Mouse (Mus musculus) left cerebral cortex, adult 9 months (tissue): ENCODE data around the gene Vps13d.
A peak's percentile ranks its signal among the peaks of the same experiment; 100 is the strongest.

Experiments
- DNase-seq, 2 experiments: peaks; one replicate each; pipeline ENCODE4 v3.0.0; 2022; ENCODE audit warnings: low spot score in 2 of 2

The Vps13d gene

DNA sequence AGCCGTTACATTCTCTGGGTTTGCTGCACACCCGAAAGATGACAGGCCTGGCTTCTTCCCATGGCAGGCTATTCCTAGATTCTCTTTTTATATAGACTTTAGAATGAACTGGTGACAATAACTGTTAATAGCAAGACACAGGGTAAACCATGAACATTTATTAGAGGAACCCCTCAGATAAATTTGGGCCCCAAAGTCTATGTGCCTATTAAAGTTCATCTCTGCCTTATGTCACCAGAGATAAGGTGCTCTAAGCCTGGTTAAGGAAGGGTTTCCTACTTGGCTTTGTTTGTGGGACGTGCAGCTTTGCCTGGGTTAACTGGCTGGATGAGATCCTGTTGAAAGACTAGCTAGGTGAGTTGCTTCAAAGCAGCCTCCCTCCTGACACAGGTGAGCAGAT is 159.4 kb downstream of the Vps13d start:
- DNase-seq = no peak

DNA sequence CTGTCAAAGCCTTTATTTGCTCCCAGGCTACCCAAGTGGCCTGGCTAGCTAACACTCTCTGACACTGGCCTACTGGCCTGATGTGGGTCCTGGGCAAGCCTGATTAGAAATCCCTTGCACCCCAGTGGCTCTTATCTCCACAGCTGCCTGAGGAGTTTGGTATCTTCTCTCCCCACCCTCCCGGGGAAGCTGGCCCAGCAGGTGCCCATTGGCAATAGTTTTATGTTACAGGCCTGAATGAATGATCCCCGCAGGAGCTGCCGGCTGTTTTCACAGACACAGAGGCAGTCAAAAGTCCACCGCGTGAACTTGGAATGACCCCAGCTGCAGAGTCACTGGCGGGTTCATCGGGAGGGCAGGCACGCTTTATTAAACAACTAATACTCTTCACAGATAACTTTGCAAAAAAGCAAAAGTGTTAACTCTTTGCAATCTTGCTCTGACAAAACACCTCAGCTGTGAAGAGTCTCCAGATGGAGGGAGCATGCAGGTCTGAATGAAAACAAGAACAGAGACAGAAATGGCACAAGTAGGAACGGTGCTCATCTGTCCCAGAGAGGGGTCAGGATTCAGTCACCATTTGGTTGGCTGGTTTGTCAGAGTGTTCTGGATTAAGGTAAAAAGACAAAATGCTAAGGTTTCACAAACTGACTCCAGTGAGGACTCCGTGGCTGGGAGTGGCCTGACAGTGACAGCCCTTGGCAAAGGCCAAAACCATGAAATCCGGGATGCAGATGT is 160.1 kb downstream of the Vps13d start:
- DNase-seq = no peak

DNA sequence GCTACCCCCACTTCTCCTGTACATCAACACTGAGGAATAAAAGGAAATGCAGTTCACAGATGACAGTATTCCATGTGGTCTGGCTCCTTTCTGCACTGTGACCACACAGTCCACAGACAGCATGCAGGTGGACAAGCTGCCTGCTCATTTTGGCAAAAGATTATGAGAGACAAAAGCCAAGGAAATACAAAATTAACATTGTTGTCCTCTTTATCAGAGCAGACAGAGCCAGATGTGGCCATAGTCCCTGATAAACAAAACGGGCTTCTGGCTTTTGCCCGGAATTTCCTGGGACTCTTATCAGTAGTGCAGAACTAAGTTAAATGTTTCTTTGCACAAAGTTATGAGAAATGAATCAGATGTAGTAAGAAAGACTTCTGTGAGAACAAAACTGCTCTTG is 161.4 kb downstream of the Vps13d start:
- DNase-seq = no peak

DNA sequence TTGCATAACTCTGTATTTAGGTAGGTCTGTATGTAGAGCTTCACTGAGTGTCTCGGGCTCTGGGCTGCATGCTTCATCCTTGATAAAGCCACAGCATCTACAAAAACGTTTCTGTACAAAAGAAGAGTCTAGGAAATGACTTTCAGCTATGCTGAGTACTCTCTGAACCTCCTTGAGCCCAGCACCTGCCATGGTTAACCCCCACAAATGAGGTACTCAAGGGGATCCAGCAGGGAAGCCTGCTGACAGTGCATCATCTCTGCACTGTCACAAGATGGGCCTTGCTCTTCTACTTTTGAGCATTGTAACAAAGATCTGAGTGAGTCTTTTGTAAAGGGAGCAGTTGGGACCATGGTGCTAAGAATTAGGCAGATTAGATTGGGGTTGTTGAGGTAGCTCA is 162.2 kb downstream of the Vps13d start:
- no peak for DNase-seq

DNA sequence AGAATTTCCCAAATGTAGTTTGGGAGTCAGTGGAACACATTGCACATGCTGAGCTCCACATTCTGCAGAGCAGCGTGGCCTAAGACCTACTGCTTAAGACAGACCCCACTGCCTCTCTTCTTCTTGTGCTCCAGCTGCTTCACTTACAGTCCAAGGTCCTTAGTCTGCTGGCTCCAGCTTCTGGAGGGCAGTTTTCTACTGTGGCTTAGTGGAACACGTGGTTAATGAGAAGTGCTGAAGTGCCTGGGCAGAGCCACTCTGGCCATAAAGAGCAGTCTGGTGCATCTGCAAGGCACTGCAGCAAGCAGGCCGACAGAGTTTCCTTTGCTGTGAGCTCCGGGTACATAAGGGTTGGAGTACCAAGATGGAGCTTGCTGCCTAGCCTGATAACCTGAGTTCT is 163.3 kb downstream of the Vps13d start:
- no peak for DNase-seq

DNA sequence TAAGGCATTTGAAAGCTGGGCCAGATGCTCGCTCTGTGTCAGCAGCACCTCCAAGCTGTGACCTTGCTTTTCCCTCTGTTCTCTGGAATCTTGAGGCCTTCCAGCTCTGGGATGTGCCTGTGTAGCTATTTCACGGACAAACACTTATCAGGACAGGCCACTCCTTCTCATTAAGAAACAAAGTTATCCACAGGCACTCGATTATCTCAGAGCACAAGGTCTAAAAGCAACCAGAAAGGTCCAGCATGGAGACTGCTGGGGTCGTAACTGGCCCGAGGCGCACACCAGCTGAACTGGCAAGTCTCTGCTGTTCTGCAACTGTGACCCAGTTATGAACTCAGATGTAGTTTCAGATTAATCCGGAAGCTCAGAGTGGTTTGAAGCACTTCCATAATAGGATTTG is 168.4 kb downstream of the Vps13d start:
- DNase-seq = no peak

DNA sequence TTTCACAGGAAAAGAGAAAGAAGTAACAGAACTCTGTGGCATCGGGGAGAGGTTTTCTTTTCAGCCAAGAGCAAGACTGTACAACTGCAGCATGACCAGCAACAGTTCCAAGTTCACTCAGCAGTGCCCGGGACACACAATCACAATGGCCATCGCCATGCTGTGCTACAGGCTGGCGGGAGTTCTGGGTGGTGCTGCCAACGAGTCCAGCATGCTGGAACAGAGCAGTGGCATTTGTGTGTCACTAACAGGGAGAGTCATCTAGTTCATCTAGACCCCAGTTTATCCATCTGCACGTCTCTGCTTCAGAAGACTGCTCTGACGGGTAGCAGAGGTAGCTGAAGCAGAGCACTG is 169.4 kb downstream of the Vps13d start:
- DNase-seq = no peak

DNA sequence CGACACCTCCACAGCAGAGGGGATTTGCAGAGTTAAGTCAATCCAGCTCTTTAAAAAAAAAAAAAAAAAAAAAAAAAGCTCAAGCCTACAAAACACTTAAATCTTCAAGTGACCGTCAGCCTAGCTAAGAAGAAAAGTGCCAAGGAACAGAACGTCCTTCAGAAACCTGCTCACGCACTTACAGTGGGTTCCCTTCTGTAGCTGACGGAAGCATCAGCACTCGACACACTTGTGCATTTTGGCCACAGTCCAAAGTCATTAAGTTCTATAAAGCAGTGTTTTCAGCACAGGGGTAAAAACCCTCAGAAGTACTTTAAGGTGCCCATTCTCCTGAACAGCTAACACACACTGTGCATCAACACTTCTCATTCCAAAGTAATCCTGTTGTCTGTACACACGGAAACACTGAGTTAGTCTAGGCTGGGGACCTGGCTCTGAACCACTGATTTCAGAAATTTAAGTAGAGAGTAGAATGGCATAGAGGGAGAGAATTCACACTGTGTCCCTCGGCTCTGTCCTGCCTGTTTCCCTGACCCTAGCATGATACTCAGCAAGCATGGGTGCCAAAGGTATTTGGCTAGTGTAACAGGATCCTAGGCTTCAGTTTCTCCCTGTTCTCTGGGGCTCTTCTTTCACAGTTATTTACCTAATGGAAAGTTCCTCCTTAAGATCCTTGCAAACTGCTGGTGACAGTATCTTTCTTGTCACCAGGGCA is 170.0 kb downstream of the Vps13d start:
- DNase-seq = no peak

DNA sequence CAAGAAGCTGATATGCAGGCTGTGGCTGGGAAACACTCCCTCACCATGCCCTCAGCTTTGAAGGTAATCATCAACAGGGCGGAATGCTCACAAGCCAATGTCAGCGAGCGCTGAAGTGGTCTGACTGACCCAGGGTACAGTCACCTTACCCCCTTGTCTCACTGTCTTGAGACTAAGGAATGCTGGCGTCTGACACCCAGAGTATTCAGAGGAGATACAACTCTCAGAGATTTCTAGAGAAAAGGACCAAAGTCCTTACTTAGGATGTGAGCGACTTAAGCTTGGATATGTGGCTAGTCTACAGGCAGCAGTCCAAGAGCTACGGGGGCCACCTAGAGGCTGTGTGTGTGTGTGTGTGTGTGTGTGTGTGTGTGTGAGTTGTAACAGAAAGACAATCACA is 170.9 kb downstream of the Vps13d start:
- DNase-seq = no peak

DNA sequence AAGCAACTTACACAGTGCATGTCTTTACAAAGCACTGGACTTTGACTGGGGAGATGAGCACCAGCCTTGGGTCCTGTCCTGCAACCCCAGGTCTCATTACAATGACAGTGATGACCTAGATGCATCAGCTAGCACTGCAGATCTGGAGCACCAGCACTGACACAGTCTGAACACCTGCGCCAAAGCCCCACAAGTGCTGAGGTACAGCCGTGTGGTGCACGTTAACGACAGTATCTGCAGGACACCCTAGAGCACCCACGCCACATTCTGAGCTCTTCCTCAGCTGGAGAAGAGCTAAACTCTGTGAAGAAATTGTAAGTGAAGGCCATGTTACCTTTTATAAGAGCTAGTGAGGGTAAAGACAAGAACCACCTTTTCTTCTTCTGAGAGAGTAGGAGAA is 172.0 kb downstream of the Vps13d start:
- DNase-seq = no peak

DNA sequence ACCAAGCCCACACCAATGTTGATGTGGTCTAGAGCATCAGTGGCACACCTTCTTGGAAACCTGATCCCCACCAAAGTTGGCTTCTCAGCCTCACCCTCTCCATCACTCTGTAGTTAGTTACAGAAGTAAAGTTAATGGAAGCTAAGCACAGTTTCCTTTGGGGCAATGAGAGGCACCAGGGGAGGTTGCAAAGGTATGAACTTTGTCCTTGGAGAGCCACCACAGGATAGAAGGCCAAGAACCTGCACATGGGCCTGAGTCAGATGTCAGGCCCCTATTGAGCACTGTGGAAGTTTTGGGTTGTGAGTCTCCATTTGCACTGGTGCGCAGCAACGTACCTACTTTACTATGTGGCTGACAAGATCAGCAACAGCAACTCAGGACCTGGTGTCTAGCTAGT is 172.6 kb downstream of the Vps13d start:
- no peak for DNase-seq

DNA sequence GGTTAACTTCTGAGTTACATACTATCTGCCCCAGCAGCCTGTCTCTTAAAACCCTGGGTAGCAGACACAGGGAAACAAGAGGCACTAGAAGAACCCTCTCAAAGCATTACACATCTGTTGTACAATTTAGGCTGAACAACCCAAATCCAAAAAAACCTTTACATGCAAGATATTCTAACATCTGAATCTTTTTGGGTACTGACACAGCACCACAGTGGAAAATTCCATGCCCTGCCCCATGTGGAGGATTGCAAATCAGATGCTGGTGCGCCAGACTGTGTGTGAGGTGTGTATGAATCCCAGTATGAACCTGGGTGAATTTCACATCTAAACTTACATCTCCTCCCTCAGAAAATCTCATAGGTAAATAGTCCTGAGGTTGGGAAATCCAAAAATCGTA is 174.4 kb downstream of the Vps13d start:
- no peak for DNase-seq

DNA sequence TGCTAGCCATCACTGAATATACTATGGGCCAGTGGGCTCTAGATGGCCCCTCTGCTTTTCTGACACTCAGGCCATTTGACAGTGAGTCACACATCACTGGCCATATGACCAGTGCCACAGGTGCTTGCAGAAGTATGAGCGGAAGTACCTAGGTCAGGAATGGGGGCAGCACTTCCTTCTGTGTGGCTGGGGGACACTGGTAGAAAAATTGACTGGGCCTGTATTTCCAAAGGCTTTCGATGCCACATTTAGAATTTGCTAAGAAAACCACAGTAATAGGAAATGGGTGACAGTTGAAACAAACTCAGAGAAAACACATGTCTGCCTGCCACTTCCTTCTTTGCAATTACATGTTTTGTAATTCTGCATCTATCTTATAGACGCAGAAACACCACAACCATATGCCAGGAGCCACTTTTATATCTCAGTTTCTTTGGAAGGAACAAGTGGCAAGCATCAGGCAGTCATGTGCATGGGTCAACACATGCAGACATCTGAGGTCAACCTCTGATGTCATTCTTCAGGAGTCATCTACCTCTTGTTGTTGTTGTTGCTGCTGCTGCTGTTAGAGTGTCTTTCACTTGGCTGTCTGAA is 175.6 kb downstream of the Vps13d start:
- DNase-seq = no peak

DNA sequence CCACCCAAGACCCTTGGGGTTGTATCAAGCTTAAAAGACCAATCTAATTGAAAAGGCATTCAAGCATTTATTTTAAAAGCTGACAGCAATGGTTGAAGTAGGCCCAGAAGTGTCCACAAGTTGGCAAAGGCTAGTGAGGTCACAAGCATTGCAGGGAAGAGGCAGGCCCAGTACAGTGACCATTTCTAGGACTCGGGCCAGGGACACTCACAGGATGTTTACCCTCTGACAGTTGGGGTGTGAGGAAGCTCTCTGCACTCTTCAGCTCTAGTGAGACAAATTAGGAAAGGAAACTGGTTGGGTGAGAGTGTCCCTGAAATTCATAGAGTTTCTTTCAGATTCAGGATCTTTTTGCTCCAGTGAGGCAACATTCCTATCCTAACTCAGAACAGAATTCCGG is 177.1 kb downstream of the Vps13d start:
- DNase-seq = peak in 1 of 2 experiments; percentile 37

DNA sequence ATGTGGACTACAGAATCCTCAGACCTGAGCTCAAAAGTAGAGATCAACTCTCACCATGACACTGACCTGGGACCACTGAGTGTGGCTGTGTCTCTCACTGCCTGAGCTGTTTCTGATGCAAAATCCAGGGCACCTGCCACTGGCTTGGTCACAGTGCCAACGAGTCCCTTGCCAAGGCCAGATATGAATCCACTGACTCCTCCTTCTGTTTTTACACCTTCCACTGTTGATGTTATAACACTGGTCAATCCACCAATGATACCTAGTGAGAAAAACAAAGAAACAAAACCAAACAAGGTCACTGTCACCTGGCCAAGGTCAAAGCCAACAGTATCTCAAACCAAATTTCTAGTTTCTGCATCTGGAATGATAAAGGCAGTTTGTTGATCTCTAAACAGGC is 178.1 kb downstream of the Vps13d start:
- DNase-seq = no peak

DNA sequence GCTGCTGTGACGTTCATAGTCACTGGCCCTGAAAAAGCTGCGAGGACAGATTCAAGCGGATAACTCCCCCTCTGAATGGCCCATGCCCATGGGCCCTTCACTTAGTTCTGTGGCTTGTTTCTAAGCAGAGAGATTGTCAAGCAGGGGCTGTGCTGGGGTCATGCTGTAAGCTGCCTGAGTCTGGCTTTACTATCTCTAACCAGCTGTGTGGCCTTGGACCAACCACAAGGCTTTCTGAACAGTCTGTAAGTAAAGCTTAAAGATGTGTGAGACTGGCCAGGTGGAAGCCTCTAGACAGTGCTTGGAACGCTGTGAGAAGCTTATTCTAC is 180.2 kb downstream of the Vps13d start:
- no peak for DNase-seq

DNA sequence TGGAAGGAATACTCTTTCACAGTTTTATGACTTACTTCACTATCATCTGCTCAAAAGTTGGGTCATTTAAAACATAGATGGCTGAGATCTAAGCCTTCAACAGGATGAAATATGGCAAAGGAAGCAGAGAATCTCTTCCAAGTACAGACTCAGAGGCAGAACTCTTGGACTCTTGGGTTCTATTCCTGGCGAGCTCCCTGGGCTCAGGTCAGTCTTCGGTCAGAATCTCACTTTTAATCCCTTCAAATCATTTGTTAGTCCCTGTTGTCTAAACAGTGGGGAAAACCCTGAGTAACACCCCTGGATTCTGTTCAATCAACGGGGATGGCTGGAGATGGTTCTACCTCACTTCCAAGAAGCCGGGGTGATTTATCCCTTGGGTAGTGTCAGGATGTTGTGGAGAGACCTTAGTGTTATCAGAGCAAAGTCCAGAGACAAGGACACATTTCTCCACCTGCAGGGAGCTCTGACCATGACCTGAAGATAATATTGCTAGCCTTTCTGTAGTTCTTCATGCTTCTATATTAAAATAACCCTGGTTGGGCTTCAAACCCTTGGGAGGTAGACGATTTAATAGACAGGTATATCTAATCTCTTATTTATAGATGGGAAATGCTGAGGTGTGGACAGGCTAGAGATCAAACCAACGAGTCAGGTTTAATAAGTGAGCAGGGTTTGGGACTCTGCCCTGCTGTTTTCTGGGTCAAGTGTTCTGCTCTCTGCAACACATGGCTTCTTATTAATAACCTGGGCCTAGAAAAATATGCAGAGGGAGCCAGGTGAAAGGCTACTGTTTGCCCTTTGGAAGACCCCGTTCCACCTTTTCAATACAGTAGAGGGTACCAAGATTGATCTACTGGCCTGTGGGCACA is 180.8 kb downstream of the Vps13d start:
- no peak for DNase-seq

DNA sequence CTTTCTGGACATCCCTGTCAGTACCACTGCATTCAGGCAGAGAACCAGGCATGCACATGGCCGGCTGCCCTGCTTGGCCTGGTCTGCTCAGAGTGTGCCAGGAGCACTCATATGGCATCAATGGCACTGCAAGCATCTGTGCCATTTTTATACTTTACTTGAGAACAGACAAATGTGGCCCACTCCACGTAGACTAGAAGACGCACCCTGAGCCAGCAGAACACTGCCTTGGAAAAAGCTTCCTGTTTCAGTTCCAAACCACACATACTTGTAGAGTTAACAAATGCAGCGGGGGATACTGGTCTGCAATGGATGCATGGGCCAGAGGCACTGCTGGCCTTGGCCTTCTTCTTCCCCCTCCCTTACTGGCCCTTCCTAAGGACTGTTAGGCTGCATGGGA is 181.6 kb downstream of the Vps13d start:
- DNase-seq = no peak

DNA sequence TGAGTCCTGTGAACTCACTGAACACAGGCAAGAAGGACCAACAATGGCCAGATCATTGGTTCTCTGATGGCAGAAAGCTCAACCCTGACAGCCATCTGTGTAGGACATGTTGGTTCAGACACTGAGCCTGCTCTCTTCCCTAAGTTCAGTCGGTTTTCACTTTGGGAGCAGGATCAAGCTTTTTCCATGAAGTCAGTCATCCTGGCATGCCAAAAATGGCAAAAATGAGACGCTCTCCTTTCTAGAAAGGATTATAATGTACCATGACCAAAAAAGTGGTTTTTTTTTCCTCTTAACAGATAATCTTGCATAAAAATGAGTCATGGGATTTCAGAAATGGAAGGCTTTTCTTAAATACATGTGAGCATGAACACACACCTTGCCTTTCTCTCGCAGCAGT is 183.6 kb downstream of the Vps13d start:
- no peak for DNase-seq

DNA sequence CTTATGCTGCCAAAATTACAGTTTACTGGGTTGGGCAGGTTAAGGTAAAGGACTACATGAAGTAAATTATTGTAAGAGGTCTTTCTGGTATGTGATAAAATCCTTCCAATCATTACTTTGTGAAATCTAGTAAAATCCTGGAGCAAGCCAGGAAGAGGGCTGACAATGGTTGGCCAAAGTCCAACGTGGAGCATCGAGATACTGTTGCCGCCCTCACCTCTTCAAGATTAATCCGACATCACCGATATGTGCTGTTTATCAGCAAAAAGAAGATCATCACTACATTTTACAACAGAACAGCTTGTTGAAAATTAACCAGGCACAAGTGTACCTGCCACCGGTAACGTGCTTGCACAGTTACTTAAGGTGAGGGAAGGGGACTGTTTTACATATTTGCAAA is 184.9 kb downstream of the Vps13d start:
- no peak for DNase-seq

DNA sequence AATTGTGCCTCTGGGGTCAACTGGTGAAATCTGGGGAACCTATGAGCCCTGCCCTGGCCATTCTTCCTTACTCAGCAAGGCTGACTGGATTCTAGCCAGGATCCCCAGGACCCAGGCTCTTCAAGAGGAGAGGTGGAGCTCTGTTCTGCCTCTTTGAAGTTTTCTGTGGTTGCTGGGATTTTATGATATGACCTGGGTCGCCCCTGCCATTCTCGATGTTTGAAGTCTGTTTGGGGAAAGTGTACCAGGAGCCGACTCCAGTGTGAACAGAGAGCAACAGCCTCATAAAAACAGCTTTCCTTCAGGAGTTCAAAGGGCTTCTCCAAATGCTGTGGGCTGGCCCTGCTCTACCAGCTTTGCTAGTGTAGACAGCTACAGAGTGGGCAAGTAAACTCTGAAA is 185.4 kb downstream of the Vps13d start:
- DNase-seq = no peak

DNA sequence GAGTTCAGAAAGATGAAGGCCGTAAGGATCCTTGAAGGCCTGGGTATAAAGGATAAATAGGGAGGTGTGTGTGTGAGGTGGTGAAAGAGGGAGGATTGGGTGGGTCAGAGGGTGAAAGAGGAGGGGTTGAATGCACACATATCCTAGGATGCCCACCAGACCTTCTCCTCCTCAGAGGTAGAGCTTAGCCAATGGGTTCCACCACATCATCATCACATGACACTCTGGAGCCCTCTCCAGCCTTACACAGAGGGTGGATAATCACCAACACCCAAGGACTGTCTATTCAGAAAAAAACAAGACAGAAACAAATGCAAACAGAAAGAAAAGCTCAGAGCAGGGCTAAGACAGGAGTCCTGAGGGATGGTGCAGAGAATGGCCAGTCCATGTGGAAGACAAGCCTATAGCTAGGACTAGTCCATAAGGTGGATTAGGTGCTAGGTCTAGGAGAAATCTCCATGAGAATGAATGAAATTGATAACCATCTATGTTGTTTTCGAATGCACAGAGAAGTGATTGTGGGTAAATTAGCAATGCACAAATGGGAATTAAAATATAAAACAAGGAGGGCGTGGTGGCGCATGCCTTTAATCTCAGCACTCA is 188.8 kb downstream of the Vps13d start:
- no peak for DNase-seq
